Mouse (Mus musculus) liver, postnatal 0 days (tissue): ENCODE data around the gene Mrpl46. TPM values are rescaled to one million over a fixed set of nuclear protein-coding genes. Genes with fewer than 3 reads are reported as not detected.

Experiments
- ATAC-seq: fragments of 200-750 bp; cut with Nextera tagmentation; 2 replicates; pipeline ENCODE4 v1.8.0; 2017; ENCODE audit warnings: mild to moderate bottlenecking, moderate library complexity
- DNase-seq: peaks from one replicate; pipeline ENCODE4 v3.0.0-alpha.2; 2016
- H3K27ac ChIP-seq: fragments of 300-500 bp; sonication (generic); 2 replicates; pipeline ENCODE4 v1.5.1; 2014; ENCODE audit warnings: antibody characterized with exemption, moderate library complexity, mild to moderate bottlenecking, low read depth
- H3K27me3 ChIP-seq: fragments of 300-500 bp; sonication (generic); 2 replicates; pipeline ENCODE4 v1.6.1; 2014; ENCODE audit warnings: low read length, control low read depth, mixed read lengths; ENCODE audit not compliant: insufficient read depth
- H3K36me3 ChIP-seq: fragments of 300-500 bp; sonication (generic); replicated peaks from 2 replicates; pipeline ENCODE4 v1.6.1; 2014; ENCODE audit warnings: mild to moderate bottlenecking, control low read depth, low read length, moderate library complexity, mixed read lengths; ENCODE audit not compliant: insufficient read depth
- H3K4me1 ChIP-seq: fragments of 300-500 bp; sonication (generic); 2 replicates; pipeline ENCODE4 v1.6.1; 2014; ENCODE audit warnings: antibody characterized with exemption, mild to moderate bottlenecking, control low read depth; ENCODE audit not compliant: insufficient read depth
- H3K4me2 ChIP-seq: fragments of 300-500 bp; sonication (generic); 2 replicates; pipeline ENCODE4 v1.6.1; 2014; ENCODE audit warnings: low read depth, mild to moderate bottlenecking, low read length, moderate library complexity, mixed read lengths
- H3K4me3 ChIP-seq: fragments of 300-500 bp; sonication (generic); 2 replicates; pipeline ENCODE4 v1.5.1; 2014; ENCODE audit warnings: low read depth, low read length
- H3K9ac ChIP-seq: fragments of 300-500 bp; sonication (generic); replicated peaks from 2 replicates; pipeline ENCODE4 v1.6.1; 2014; ENCODE audit warnings: mild to moderate bottlenecking, moderate library complexity
- H3K9me3 ChIP-seq: fragments of 300-500 bp; sonication (generic); 2 replicates; pipeline ENCODE4 v1.6.1; 2016; ENCODE audit warnings: mild to moderate bottlenecking, control low read depth, low read length, mixed read lengths
- CTCF ChIP-seq: sonication (generic); IDR thresholded peaks from 2 replicates; pipeline ENCODE4 v1.5.1; 2016; ENCODE audit warnings: antibody characterized with exemption, low read depth
- EP300 ChIP-seq: IDR thresholded peaks from 2 replicates; pipeline ENCODE4 v1.6.1; 2016; ENCODE audit warnings: antibody characterized with exemption, low read depth, mild to moderate bottlenecking
- WGBS: fragments of 180-500 bp; shearing (Covaris S2); extraction: QIAGEN DNeasy Blood & Tissue Kit; methylation state at CpG from one replicate; pipeline ENCODE4 v1.1.7; 2014; ENCODE audit not compliant: insufficient replicate concordance; 5-methylcytosine and 5-hydroxymethylcytosine counted together
- polyA plus RNA-seq: library from polyadenylated mRNA; unstranded; fragments of >200 nt; fragmentation: Nextera tagmentation; extraction: Ambion mirVana; gene quantifications from 2 replicates; pipeline ENCODE4 v1.2.1, GENCODE M21; 2015

Mrpl46 gene
- polyA plus RNA-seq, 1 experiment from 2014 or later: 36.8 TPM

DNA sequence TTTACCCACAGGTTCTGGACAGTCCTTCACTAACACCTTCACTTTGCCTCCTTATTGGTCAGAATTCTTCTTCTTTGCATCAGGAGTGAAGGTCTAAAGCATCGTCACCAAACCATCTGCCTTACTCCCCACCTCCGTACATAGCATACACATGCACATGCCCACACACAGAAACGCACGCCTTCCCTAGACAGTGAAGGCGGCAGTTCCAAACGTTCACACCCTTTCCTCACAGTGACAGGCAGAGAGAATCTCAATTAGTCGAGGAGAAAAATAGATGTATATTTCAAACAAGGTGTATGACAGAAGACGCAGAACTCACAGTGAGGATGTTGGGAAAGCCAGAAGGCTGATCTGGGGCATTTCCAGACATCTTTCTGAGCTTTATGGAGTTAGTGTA, 51.9 kb downstream of the Mrpl46 start:
- Histone ChIP-seq H3K4me1 (no peaks in the 10 kb centered on the region), H3K9ac (no peak overlapping the region), H3K36me3 (no peaks in the 10 kb centered on the region), H3K4me3 (no peak overlapping the region), H3K27ac (no peak overlapping the region), H3K27me3 (no peaks in the 10 kb centered on the region), H3K4me2 (no peak overlapping the region), H3K9me3 (no peaks in the 10 kb centered on the region)
- TF ChIP-seq EP300 (no peak), CTCF (no peak)
- DNase-seq (no peak), ATAC-seq (no peak)
- 79% methylated on average over 8 of the region's 8 CpGs for WGBS

Other genes with a start within 250 kb of the Mrpl46 start
- 0.12 and 0.16 TPM in 2 replicates for gene Ntrk3, start 45.5 kb downstream of the Mrpl46 start, polyA plus RNA-seq
- gene Mrps11, start 412 bp downstream of the Mrpl46 start, polyA plus RNA-seq: 23.9 and 27.2 TPM in 2 replicates
- 7.9 and 8.1 TPM in 2 replicates for gene Det1, start 63.7 kb upstream of the Mrpl46 start, polyA plus RNA-seq
- gene Aen, start 112.3 kb upstream of the Mrpl46 start, polyA plus RNA-seq: 15.1 and 15.9 TPM in 2 replicates
- 108 and 111 TPM in 2 replicates for gene Isg20, start 129.9 kb upstream of the Mrpl46 start, polyA plus RNA-seq